Mouse (Mus musculus) megakaryocyte-erythroid progenitor cell, adult 5-6 weeks (primary cell): ENCODE measurements around the gene Tbr1. TPM values are rescaled to one million over a fixed set of nuclear protein-coding genes. Genes with fewer than 3 reads are reported as not detected.

ENCODE experiments used
- ATAC-seq: replicated peaks from 2 replicates; pipeline ENCODE4 v1.8.0; 2016; ENCODE audit warnings: mild to moderate bottlenecking, inconsistent platforms; ENCODE audit not compliant: severe bottlenecking, poor library complexity, low FRiP score, low TSS enrichment
- total RNA-seq, 2 experiments: library from RNA; stranded (forward) in 1 of 2; stranded (reverse) in 1 of 2; fragments of 200-1000, 215-1000 nt in 1 of 2; fragments of >200 nt in 1 of 2; fragmentation: Nextera tagmentation in 1 of 2; gene quantifications; 2 replicates each; pipeline ENCODE4 v1.2.3; 2014 to 2017

Gene Tbr1
- total RNA-seq, 2 experiments from 2014 or later, result 0.19 to 0.55 TPM

DNA sequence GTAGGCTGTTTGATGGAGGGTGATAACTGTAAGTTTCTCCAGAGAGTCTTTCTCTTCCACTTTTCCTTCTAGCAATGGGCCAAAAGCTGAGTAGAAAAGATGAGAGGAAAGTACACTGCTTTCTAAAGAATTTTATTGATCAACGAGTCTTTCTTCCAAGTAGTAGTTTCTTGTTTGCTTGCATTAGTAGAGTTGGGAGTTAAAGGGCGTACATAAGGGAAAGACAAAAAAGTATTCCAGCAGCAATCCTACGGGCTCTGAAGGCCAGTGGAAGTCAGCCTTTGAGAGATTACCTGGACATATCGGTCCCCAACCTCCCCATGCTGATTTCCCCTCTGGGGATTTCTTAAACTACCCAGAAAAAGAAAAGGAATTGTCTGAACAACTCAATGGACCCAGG is 8.0 kb downstream of the Tbr1 start:
- no peak for ATAC-seq

DNA sequence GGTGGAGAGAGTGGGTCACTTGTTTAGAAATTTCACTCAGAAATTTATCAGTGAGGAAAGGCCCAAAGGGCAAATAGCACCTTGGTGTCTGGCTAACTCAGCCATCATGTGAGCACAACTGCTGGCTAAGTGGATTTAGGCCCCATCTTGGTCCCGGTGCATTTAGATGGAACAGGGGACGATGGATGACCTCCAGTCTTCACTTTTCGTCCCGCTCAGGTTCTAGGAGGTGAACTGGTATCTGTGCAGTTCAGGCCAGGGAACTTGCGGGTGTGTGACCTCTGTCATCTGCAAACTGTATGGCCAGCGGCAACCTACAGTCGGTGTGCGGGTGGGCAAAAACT is 8.4 kb downstream of the Tbr1 start:
- ATAC-seq, result no peak

DNA sequence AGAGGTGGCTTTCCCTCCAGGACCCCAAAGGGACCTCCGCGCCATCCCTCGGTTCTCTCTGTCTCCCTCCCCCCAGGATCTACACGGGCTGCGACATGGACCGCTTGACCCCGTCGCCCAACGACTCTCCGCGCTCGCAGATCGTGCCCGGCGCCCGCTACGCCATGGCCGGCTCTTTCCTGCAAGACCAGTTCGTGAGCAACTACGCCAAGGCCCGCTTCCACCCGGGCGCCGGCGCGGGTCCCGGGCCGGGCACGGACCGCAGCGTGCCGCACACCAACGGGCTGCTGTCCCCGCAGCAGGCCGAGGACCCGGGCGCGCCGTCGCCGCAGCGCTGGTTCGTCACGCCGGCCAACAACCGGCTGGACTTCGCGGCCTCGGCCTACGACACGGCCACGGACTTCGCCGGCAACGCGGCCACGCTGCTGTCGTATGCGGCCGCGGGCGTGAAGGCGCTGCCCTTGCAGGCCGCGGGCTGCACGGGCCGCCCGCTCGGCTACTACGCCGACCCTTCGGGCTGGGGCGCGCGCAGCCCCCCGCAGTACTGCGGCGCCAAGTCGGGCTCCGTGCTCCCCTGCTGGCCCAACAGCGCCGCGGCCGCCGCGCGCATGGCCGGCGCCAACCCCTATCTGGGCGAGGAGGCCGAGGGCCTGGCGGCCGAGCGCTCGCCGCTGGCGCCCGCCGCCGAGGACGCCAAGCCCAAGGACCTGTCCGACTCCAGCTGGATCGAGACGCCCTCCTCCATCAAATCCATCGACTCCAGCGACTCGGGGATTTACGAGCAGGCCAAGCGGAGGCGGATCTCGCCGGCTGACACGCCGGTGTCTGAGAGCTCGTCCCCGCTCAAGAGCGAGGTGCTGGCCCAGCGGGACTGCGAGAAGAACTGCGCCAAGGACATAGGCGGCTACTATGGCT is 9.0 kb downstream of the Tbr1 start:
- no peak for ATAC-seq

DNA sequence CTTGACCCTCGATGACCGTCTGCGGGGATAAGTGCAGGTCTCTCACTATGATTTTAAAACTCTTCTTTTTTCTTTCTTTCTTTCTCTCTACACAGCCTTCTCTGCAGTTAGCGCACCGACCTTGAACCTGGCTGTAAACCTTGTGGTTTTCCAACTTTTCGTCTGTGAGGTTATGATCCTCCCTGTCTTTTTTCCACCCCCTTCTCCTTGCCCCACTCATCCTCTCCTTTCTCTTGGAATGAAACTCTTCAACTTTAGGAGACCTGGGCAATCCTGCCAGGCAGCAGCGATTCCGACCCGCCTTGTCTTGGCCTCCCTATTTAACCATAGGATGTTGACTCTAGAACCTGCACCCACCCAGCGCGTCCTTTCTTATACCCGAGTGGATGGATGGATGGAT is 9.8 kb downstream of the Tbr1 start:
- no peak for ATAC-seq

DNA sequence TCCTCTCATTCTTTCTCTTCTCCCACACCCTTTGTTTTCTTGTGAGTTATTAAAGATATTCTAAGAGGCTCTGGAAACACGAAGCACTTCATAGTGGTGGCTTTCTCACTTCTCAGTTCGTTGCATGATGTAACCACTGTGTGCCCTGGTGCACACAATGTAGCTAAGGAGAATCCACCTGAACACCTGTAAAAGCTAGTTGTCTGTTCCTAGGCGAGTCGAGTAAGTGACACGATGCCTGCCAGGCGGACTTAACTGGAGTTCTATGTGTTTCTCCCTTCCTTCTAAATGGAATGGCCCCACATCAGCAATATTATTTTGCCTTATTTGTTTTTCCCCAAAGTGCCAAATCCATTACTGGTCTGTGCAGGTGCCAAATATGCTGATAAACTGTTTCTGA is 10.4 kb downstream of the Tbr1 start:
- no peak for ATAC-seq

DNA sequence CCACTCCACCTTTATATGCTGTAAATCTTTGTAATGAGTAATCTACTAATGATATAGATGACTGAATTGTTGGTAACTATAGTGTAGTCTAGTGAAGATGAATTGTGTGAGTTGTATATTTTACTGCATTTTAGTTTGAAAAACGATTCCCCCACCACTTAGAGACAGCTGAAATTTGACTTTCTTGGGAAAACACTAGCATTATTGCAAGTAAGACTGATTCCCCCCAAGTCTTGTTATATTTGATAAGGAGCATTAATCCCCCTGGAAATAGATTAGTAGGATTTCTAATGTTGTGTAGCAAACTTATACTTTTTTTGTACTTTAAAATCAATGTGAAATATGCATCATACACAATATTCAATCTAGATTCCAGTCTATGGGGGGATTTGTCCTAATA is 10.8 kb downstream of the Tbr1 start:
- no peak for ATAC-seq

DNA sequence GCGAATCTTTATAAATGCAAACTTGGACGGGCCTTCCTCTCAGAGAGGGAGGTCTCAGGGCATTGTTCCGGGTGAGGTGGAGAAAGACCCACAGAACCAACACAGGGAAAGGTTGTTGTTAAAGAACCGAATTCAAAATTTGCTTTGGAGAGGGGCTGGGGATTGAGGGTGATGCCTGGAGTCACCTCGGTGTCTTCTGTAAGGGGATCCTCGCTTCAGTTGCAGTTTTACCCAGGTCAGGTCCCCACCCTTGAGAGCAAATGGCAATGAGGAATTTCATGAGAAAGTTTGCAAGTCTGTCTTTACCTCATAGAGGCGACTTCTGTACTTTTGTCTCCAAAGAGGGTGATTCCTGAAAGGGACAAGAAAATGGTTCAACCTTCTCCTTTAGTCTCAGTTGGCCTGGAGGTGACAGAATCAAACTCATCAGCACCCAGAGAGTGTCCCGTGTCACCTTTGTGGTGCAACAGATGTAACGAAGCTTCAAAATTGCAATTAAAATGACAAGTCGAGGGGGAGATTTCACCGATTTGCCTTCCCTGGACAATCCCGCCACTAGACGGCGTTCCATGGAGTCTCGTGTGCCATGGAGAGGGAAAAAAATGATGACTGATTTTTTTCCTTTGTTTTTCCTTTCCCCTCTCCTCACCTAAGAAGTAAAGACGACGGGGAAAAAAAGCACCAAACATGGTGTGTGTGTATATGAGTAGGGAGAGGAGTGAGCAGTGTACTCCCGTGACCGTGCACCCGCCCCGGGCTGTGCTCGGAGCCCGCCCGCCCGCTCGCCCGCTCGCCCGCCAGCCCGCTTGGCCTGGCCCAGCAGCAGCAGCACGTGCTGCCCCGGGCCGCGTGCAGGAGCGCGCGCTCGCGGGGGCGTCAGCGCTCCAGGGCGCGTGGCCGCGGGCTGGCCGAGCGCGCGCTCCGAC is 12.1 kb downstream of the Tbr1 start:
- ATAC-seq, result 0 out of 2 replicates have a peak, but pooled peaks have one; percentile 28

DNA sequence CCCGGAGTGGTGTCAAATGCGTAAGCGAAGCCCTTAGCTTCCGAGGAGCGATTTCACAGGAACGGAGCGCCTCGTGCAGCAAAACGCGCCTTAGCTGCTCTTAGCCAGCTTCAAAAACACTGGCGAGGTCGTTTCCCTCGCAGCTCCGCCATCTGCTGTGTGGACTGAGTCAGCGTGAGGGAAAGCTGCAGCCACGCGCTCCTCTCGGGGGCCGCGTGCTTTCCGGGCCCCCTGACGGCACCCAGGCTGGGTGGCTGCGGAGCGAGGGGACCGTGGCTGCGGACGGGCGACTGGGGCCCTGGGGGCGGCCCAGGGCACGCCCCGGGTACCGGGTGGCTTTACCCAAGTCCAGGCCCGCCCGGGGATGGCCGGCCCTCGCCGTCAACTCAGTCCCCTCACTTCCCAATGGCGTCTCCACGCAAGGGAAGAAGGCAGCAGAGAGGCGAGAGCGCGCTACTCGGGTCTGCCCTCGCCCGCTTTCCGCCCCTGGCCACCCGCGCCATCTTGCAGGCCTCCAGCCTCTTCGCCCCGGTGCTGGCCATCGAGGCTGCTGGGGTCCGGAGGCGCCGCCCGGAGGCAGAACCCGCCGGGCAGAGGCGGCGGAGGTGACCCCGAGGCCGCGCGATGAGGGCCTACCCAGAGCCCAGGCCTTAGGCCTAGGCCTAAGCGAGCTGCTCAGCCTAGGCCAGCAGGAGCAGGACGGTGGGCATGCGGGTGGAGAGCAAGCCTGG is 13.0 kb downstream of the Tbr1 start:
- no peak for ATAC-seq

DNA sequence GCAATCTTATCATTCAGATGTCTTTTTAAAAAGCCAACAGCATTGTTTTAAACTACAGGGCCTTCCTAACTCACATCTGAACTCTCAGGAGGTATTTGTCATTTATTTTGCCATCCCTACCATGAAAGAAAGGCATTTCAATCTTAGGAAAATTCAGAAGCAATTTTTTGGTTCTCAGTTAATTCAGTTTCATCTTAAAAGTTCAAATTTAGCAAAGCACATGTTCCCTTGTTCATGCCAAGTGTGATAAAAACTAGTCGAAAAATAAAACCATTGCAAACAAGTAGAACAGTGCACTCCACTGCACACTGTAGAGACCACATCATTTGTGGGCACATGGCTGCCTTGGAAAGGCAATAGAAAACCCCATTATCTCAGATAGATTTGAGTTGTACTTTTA is 15.5 kb downstream of the Tbr1 start:
- ATAC-seq, result no peak

DNA sequence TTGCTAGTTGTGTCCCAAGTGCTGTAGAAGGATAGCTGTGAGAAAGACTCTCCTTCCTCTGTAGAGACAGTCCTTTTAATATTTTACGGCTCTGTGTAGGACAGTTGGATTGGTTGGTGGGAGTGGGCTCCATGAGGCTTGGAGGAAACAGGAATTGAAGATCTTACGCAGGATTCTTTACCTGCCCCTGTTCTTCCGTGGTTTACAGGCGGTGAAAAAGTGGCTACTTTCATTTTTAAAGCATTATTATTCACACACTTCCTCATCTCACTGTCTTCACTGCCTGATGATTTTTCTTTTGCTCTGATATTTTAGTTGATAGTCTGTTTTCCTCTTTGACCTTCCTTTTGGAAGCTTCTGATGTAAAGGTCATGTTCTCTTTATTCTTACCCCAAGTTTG is 17.5 kb downstream of the Tbr1 start:
- no peak for ATAC-seq

DNA sequence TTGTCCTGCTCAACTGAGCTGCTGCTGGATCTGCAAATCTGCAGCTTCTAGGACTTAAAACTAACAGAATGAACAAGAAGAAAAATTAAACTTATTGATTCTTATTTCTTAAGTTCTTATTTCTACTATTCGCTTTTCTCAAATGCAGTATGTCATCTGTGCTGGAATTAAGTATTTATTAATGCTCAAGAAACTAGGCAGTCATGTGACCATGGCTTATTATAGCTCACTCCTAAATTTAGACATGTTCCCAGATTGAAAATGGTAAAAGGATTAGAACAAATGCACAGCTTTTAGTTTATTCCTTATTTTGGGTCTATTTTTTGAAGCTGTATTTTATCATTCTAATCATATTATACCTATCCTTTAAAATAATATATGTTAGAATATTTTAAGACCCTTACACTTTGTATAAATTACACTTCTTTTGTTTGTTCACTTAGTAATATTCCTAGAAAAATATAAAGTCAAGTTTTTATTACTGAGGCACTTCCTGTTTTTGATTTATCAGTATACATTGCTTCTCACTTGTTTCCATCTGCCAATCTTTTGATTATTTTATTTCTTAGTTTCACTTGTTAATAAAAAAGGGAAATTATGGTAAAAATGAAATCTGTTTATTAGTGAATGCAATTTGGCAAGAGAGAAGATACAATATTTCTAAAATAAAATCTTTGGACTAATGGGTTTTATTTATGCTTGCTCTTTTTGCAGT is 20.9 kb downstream of the Tbr1 start:
- ATAC-seq, result no peak

DNA sequence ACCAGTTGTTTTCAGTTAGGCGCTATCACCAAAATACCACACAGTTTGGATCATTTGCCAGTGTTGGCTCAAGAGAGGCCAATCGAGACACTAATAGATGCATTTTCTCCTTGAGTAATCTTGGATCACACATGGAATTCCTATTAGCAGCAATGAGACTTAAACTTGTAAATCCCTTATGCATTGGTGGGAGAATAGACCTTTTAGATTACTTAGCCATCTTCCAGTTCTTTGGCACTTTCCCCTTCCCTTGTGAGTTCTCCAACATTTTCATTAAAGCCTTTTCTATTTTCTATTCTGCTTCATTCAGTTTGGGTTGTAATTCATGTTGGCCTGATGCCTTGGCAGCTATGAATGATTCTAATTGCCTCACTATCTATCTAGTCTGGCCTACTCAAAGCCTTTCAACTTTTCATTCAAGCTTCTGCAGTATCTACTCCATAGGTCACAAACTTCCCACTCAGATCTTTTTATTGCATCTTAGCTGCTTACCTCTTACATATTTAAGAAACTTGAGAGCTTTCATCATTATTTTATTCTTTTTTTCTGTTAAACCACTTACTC is 34.6 kb downstream of the Tbr1 start:
- ATAC-seq, result no peak

Other genes starting within 250 kb of the Tbr1 start
- gene Tank, start 224.3 kb upstream of the Tbr1 start, total RNA-seq (2014; fragmentation: Nextera tagmentation), result 62.2 and 76.6 TPM in 2 replicates
- gene Tank, start 224.3 kb upstream of the Tbr1 start, total RNA-seq (2017), result 76.2 and 86.3 TPM in 2 replicates
- 199 and 212 TPM in 2 replicates for gene Psmd14, start 91.2 kb upstream of the Tbr1 start, total RNA-seq (2014; fragmentation: Nextera tagmentation)
- gene Psmd14, start 91.2 kb upstream of the Tbr1 start, total RNA-seq (2017), result 214 and 241 TPM in 2 replicates
- not detected in 2 replicates for gene Slc4a10, start 243.5 kb downstream of the Tbr1 start, total RNA-seq (2014; fragmentation: Nextera tagmentation)
- not detected in 2 replicates for gene Slc4a10, start 243.5 kb downstream of the Tbr1 start, total RNA-seq (2017)